Mouse (Mus musculus) MEL-GATA-1-ER (cell line): Measurements from ENCODE around the gene Epb41.
A peak's percentile ranks its signal among the peaks of the same experiment; 100 is the strongest.

Experiments
- DNase-seq: peaks from one replicate; pipeline ENCODE4 v3.0.0-alpha.2; 2012; ENCODE audit warnings: low read depth; ENCODE audit errors: extremely low read depth

The Epb41 gene

GRCm38 (mm10) chr4:132011619-132012018, 63.5 kb downstream of the Epb41 start:
- no peak for DNase-seq

GRCm38 (mm10) chr4:132010416-132010815, 64.7 kb downstream of the Epb41 start:
- no peak for DNase-seq

- no peak for DNase-seq
Measured at GRCm38 (mm10) chr4:132008191-132008590, 66.9 kb downstream of the Epb41 start.

- DNase-seq, result no peak
Measured at GRCm38 (mm10) chr4:132007123-132007522, 68.0 kb downstream of the Epb41 start.

- DNase-seq, result no peak
Measured at GRCm38 (mm10) chr4:131998641-131999040, 76.5 kb downstream of the Epb41 start.

GRCm38 (mm10) chr4:131997476-131997875, 77.6 kb downstream of the Epb41 start:
- DNase-seq, result no peak

GRCm38 (mm10) chr4:131996985-131997384, 78.1 kb downstream of the Epb41 start:
- no peak for DNase-seq

- DNase-seq, result no peak
Measured at GRCm38 (mm10) chr4:131993792-131994191, 81.3 kb downstream of the Epb41 start.

GRCm38 (mm10) chr4:131982881-131983538, 92.1 kb downstream of the Epb41 start:
- DNase-seq, result no peak

- DNase-seq, result no peak
Measured at GRCm38 (mm10) chr4:131981755-131982154, 93.4 kb downstream of the Epb41 start.

- peak; percentile 59 for DNase-seq
Measured at GRCm38 (mm10) chr4:131977201-131977600, 97.9 kb downstream of the Epb41 start.

GRCm38 (mm10) chr4:131970244-131970853, 104.8 kb downstream of the Epb41 start:
- no peak for DNase-seq

- no peak for DNase-seq
Measured at GRCm38 (mm10) chr4:131968873-131969272, 106.2 kb downstream of the Epb41 start.

- DNase-seq, result no peak
Measured at GRCm38 (mm10) chr4:131957161-131957560, 118.0 kb downstream of the Epb41 start.

- DNase-seq, result no peak
Measured at GRCm38 (mm10) chr4:131950657-131951056, 124.5 kb downstream of the Epb41 start.

GRCm38 (mm10) chr4:131949903-131950302, 125.2 kb downstream of the Epb41 start:
- no peak for DNase-seq

- DNase-seq, result no peak
Measured at GRCm38 (mm10) chr4:131947848-131948247, 127.3 kb downstream of the Epb41 start.

- no peak for DNase-seq
Measured at GRCm38 (mm10) chr4:131940846-131941245, 134.3 kb downstream of the Epb41 start.

GRCm38 (mm10) chr4:131939459-131939858, 135.7 kb downstream of the Epb41 start:
- DNase-seq, result no peak

GRCm38 (mm10) chr4:131929146-131929545, 146.0 kb downstream of the Epb41 start:
- DNase-seq, result no peak

GRCm38 (mm10) chr4:131924096-131924810, 150.9 kb downstream of the Epb41 start:
- no peak for DNase-seq

GRCm38 (mm10) chr4:131922404-131922803, 152.7 kb downstream of the Epb41 start:
- no peak for DNase-seq
